Mouse (Mus musculus) heart, adult 2 months (tissue): ENCODE data around the gene Ak1.

Experiments
- CTCF ChIP-seq: fragments of 200-600 bp; IDR thresholded peaks from 2 replicates; pipeline ENCODE4 v1.8.1; 2022; ENCODE audit warnings: antibody characterized with exemption, mild to moderate bottlenecking, moderate library complexity
- EP300 ChIP-seq: fragments of 200-500 bp; IDR thresholded peaks from 2 replicates; pipeline ENCODE4 v1.6.1; 2011; ENCODE audit warnings: low read depth, low read length, control low read depth; ENCODE audit not compliant: insufficient read depth

GRCm38 (mm10) chr2:32682721-32683417 is 61.3 kb downstream of the Ak1 start:
- TF ChIP-seq CTCF (no peak), EP300 (no peak)
